Mouse (Mus musculus) brain, embryonic 18.5 days (tissue): ENCODE data around the gene Gm28043.
A peak's percentile ranks its signal among the peaks of the same experiment; 100 is the strongest.

Source experiments
- DNase-seq: peaks from one replicate; pipeline ENCODE4 v3.0.0-alpha.2; 2012; ENCODE audit warnings: low read depth, low spot score

Gm28043 gene

GRCm38 (mm10) chr17:29623488-29623887 is 8.8 kb downstream of the Gm28043 start:
- DNase-seq, result no peak

- DNase-seq, result no peak
Measured at GRCm38 (mm10) chr17:29627285-29627684, 12.6 kb downstream of the Gm28043 start.

- DNase-seq, result no peak
Measured at GRCm38 (mm10) chr17:29628946-29629345, 14.3 kb downstream of the Gm28043 start.

GRCm38 (mm10) chr17:29629620-29630019 is 14.9 kb downstream of the Gm28043 start:
- no peak for DNase-seq

GRCm38 (mm10) chr17:29632312-29632711 is 17.6 kb downstream of the Gm28043 start:
- no peak for DNase-seq

GRCm38 (mm10) chr17:29635492-29635891 is 20.8 kb downstream of the Gm28043 start:
- DNase-seq, result no peak

- DNase-seq, result no peak
Measured at GRCm38 (mm10) chr17:29636118-29636517, 21.4 kb downstream of the Gm28043 start.

GRCm38 (mm10) chr17:29637377-29637776 is 22.7 kb downstream of the Gm28043 start:
- no peak for DNase-seq

GRCm38 (mm10) chr17:29637895-29638294 is 23.2 kb downstream of the Gm28043 start:
- DNase-seq, result no peak

- DNase-seq, result no peak
Measured at GRCm38 (mm10) chr17:29640971-29641370, 26.3 kb downstream of the Gm28043 start.

GRCm38 (mm10) chr17:29642219-29642618 is 27.5 kb downstream of the Gm28043 start:
- no peak for DNase-seq

- no peak for DNase-seq
Measured at GRCm38 (mm10) chr17:29658249-29658648, 43.6 kb downstream of the Gm28043 start.

- peak; percentile 77 for DNase-seq
Measured at GRCm38 (mm10) chr17:29660076-29660761, 45.5 kb downstream of the Gm28043 start, which contains the start of gene Cmtr1. Cmtr1 (plus strand) TSS chr17:29660595.

GRCm38 (mm10) chr17:29660762-29661391 is 46.2 kb downstream of the Gm28043 start:
- no peak for DNase-seq

- no peak for DNase-seq
Measured at GRCm38 (mm10) chr17:29662145-29662544, 47.5 kb downstream of the Gm28043 start.

GRCm38 (mm10) chr17:29668051-29668986 is 53.6 kb downstream of the Gm28043 start:
- DNase-seq, result no peak

GRCm38 (mm10) chr17:29669030-29669429 is 54.4 kb downstream of the Gm28043 start:
- no peak for DNase-seq

GRCm38 (mm10) chr17:29669936-29670335 is 55.3 kb downstream of the Gm28043 start:
- no peak for DNase-seq

- no peak for DNase-seq
Measured at GRCm38 (mm10) chr17:29671021-29671420, 56.3 kb downstream of the Gm28043 start.

GRCm38 (mm10) chr17:29673325-29673724 is 58.6 kb downstream of the Gm28043 start:
- DNase-seq, result no peak

- DNase-seq, result no peak
Measured at GRCm38 (mm10) chr17:29678526-29678925, 63.9 kb downstream of the Gm28043 start.
